23 mouse cellular contexts compared by ENCODE assay signal in genomic region chr2:147929031-147929711, GRCm38 (mm10).
"Had no signal": no experiment of that assay in that cellular context is flagged by ENCODE, and none has a peak within 500 bp of the region (broad histone marks: within the 10 kb centered on the region; RNA-seq: fewer than 3 reads in every experiment).

No protein-coding gene starts in this region.

- H3K27me3 ChIP-seq: limb, embryonic 12.5 days; limb, embryonic 15.5 days; liver, embryonic 12.5 days; liver, embryonic 15.5 days; lung, embryonic 15.5 days; midbrain, embryonic 15.5 days; neural tube, embryonic 13.5 days had no signal

- ATAC-seq: liver, embryonic 12.5 days; midbrain, embryonic 15.5 days had no signal

- H3K27ac ChIP-seq: kidney, embryonic 15.5 days; left cerebral cortex, adult 2 months; limb, embryonic 12.5 days; limb, embryonic 15.5 days; liver, embryonic 12.5 days; liver, embryonic 15.5 days; midbrain, embryonic 15.5 days; neural tube, embryonic 13.5 days; stomach, postnatal 0 days had no signal

- H3K9ac ChIP-seq: kidney, embryonic 15.5 days; limb, embryonic 12.5 days; limb, embryonic 15.5 days; liver, embryonic 12.5 days; liver, embryonic 15.5 days; lung, embryonic 15.5 days; midbrain, embryonic 15.5 days; neural tube, embryonic 13.5 days had no signal

- DNase-seq: kidney, adult 8-10 months; kidney, postnatal 10 days; kidney, postnatal 36 days; layer of hippocampus, postnatal 36 days; lung, adult 18-20 months; lung, postnatal 10 days; lung, postnatal 4 days; right cerebral cortex, adult 18-20 months; right cerebral cortex, postnatal 14 days; right cerebral cortex, postnatal 4 days; thymus, adult 2 months; thymus, postnatal 25 days had no signal

- H3K9me3 ChIP-seq: kidney, embryonic 15.5 days; limb, embryonic 12.5 days; limb, embryonic 15.5 days; liver, embryonic 12.5 days; liver, embryonic 15.5 days; lung, embryonic 15.5 days; midbrain, embryonic 15.5 days; neural tube, embryonic 13.5 days had no signal

- H3K4me3 ChIP-seq: kidney, embryonic 15.5 days; left cerebral cortex, adult 2 months; limb, embryonic 12.5 days; limb, embryonic 15.5 days; liver, embryonic 12.5 days; liver, embryonic 15.5 days; lung, embryonic 15.5 days; midbrain, embryonic 15.5 days; neural tube, embryonic 13.5 days had no signal

- H3K36me3 ChIP-seq: kidney, embryonic 15.5 days; limb, embryonic 12.5 days; limb, embryonic 15.5 days; liver, embryonic 12.5 days; liver, embryonic 15.5 days; lung, embryonic 15.5 days; midbrain, embryonic 15.5 days; neural tube, embryonic 13.5 days had no signal

- H3K4me2 ChIP-seq: limb, embryonic 12.5 days; limb, embryonic 15.5 days; liver, embryonic 12.5 days; liver, embryonic 15.5 days; lung, embryonic 15.5 days; midbrain, embryonic 11.5 days; midbrain, embryonic 15.5 days; neural tube, embryonic 13.5 days had no signal

- H3K4me1 ChIP-seq: limb, embryonic 15.5 days; liver, embryonic 12.5 days; liver, embryonic 15.5 days; midbrain, embryonic 15.5 days; neural tube, embryonic 13.5 days had no signal
